Mouse (Mus musculus): Measurements from ENCODE around the gene Mrpl17.

The Mrpl17 gene

DNA sequence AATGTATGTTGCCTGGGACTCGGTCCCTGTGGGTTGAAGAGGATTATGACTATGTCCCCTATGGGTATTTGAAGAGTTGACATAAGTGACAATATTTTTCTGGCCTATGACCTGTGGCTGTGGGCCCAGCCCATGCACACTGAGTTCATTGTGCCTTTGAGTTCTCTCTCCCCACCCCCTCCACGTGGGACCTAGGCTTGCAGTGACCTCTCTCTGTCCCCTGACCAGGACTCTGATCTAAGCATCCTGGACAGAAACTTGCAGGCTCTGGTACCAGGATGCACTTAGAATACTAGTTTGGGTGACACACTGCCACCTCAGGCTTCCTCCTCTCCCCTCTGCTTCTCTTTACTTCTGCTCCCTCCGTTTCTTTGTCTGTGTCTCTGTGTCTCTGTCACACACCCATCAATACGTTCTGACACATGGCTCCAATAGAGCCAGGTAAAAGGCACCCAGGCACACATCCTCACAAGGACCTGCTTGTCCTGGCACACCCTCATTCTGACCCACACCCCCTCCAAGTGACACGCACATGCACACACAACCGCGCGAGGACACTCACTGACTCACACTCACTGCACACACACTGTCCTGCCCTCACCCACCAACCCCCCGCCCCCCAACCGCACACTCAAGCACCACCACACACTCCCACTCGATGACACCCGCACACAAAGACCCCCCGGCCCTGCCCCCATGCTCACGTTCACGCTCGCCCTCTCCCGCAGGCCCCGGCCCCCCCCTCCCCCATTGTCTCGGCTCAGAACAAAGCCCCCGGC, 24.2 kb downstream of the Mrpl17 start:
- no peak for DNase-seq (ENCODE audit: low spot score)

GRCm38 (mm10) chr7:105784556-105784955, 26.3 kb downstream of the Mrpl17 start:
- no peak for DNase-seq (ENCODE audit: low spot score)

GRCm38 (mm10) chr7:105783861-105784260, 27.0 kb downstream of the Mrpl17 start:
- no peak for DNase-seq (ENCODE audit: low spot score)

DNA sequence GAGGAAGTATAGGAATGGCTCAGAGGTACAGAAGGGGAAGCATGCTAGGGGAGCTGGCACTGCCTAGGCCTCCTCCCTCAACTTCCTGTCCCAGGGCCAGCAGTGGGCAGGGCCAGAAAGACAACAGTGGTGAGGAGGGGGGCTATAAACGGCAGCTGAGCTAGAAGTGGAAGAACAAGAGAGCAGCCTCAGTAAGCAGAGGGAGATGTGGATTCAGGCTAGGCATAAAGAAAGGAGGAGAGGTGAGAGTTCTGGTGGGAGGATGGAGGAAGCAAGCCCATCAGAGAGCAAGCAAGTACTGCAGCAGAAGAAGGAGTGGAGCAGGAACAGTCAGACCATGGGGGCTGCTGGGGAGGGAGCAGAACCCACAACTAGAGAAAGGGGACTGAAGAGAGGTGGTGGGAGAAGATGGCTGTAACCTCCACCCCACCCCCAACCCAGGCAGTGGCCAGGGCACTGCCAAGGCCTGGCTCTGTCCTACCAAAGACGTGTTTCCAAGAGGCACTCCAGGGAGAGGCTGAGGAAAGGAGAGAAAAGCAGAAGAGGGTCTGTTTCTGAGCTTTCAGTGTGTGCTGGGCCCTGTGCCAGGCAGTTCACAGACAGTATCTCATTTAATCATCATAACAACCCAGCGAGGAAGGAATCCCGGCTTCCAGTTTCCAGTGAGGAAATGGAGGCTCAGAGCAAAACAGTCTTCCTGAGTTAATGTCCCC, 32.2 kb downstream of the Mrpl17 start:
- DNase-seq (ENCODE audit: low spot score), result peak; percentile 54

- DNase-seq (ENCODE audit: low spot score), result peak; percentile 48
Measured at GRCm38 (mm10) chr7:105777797-105778552, 32.9 kb downstream of the Mrpl17 start.

- no peak for DNase-seq (ENCODE audit: low spot score)
Measured at GRCm38 (mm10) chr7:105777316-105777715, 33.6 kb downstream of the Mrpl17 start.

DNA sequence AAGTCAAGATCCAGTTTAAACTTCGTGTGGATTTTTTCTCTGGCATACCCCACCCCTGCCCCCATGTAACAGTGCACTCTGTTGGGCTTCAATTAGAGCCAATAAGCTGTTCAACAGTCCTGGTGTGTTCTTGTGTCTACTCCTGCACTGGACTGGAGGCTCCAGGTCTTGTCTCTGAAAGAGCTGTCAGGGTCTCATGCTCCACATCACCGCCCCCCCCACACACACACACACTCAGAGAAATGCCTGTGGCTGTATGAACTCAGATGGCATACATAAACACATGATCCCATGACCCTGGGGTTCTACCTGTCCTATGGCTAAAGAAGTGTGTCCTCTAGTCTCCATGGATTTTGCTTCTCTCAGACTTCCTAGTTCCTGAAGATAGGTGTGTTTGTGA, 34.9 kb downstream of the Mrpl17 start:
- no peak for DNase-seq (ENCODE audit: low spot score)

DNA sequence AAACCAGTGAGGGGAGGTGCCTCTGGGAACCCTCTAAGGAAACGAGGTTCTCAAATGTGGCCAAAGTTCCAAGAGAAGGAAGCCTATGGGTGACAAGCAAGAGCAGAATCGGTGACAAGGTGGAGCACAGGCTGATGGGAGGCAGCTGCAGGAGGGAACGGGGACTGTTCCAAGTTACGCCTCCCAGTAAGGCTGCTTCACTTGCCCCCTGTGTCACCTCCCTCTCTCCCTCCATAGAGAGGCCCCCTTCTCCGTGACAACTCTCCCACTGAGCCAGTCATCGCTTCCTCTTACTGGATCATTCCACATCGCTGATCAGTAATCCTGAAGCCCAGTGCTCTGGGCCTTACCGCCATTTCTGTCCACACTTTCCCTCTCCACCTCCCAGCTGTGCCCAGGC, 36.2 kb downstream of the Mrpl17 start:
- DNase-seq (ENCODE audit: low spot score), result no peak

- no peak for DNase-seq (ENCODE audit: low spot score)
Measured at GRCm38 (mm10) chr7:105773041-105773440, 37.9 kb downstream of the Mrpl17 start.

GRCm38 (mm10) chr7:105772331-105772730, 38.6 kb downstream of the Mrpl17 start:
- DNase-seq (ENCODE audit: low spot score), result no peak

DNA sequence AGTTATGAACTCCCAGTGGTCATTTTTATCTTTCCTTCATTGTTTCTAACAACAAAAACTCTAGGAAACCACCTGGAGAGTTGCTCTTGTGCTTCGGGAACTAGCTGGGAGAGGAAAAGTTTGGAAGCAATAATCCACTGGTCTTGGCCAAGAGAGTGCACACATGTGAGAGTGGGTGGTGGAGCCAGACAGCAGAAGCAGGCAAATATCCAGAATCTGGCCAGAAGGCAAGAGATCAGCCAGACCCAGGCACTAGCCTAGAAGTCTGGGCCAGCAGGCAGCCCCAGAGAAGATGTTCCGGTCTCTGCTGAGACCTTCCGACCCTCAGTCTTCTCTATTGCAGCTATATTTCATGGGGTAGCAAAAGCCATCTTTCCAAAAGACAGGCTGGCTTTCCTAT, 40.9 kb downstream of the Mrpl17 start:
- DNase-seq (ENCODE audit: low spot score), result no peak

DNA sequence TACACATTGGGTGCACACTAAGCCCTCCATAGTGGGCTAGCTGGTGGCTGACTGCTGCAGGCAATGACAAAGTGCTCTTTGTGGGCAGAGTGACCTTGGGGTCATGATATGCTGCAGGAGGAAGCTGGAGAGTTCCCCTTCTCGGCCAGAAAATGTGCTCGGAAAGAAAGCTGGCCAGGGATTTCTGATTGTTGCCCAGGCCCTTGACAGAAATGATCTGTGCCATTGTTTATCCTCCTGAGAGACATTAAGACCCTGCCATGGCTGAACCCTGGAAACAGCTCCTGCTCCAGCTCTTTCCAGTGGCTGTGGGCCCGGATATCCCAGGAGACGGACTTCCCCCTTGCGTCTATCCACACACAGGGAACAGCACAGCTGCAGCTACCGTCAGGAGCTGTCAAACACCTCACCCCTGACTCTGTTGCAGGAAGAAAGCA, 43.2 kb downstream of the Mrpl17 start:
- DNase-seq (ENCODE audit: low spot score), result no peak

DNA sequence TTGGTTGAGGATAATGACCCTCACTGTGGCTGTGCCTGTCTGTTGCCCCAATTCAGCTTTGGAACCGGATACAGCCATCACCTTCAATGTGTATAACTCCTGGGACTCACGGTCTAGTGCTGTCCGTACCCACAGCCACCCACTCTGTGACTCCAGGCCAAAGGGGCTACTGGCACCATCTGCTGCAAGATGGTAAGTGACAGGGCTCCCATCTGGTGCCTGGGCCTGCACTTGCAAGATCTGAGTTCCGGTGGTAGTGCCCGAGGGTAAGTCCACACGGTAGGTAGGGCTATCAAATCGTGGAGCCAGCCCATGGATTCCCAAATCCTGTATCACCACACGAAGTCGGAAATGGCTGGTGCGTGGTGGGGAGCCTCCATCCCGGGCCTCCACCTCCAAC, 46.6 kb downstream of the Mrpl17 start:
- DNase-seq (ENCODE audit: low spot score), result no peak

DNA sequence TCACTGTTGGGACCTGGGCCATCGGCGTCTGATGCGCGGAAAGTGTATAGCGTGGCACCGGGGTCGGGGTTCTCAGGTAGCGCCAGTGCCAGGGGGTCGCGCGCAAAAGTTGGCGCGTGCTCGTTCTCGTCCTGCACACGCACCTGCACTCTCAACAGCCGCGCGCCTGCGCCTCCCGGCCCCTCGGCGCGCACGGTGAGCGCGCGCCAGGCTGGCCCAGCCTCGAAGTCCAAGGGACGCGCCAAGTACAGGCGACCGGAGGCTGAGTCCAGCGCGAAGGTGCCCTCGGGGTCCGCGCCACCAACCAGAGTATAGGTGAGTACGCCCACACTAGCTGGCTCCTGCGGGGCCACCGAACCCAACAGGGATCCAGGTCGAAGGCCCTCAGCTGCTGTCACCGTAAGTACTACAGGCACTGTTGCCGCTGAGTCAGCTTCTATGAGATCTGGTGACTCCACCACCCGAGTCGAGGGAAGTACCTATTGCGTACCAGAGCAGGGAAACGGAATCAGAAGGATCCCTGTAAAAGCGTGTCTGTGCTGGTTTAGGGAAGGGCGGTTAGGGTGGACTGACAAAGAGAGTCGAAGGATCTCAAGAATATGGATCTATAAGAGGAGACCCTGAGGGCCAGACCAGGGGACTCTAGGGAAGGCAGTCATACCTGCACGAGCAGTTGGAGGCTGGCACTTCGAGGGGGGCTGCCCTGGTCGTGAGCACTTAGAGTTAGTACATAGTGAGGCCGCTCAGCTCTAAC, 48.2 kb downstream of the Mrpl17 start:
- no peak for DNase-seq (ENCODE audit: low spot score)

DNA sequence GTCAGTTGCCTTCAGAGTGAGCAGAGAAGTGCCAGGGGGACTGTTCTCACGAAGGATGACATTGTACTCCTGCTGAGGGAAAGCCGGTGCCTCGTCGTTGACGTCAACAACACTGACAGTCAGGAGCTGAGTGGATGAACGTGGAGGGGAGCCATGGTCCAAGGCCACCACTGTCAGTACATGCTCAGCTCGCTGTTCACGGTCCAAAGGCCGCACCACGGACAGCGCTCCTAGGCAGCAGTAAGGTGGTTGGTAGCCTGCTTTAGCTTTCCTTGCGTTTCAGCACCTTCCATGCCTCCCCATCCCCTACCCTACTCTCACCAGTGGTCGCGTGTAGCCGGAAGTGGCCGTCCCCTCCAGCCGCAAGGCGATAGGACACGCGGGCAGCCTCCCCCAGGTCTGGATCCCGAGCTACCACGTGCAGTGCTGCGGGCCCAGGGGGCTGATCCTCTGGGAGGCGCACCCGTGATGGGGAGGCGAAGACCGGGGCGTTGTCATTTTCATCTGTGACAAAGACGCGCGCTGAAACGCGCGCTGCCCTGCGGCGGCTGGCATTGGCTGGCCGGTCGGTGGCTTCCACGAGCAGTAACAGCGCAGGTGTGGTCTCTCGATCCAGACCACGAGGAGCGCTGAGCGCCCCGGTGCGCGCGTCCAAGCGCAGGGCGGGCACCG, 49.0 kb downstream of the Mrpl17 start:
- no peak for DNase-seq (ENCODE audit: low spot score)

DNA sequence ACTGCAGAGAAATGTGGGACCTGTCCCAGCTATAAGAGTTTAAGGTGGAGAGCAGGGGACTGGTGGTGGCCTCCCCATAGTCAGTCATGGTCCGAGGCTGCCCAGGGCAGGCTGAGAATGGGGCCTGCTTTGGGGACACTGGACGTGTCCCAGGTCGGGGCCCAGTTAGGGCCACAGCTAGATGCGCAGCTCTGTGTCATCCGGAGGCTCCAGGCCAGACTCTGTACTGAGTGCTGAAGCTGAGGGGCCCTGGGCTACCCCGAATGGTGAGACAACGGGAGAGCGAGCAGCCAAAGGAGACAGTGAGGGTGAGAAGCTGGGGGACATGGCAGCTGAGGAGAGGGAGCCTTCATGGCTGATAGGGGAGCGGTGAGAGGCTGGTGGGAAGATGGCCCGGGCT, 57.6 kb downstream of the Mrpl17 start:
- DNase-seq (ENCODE audit: low spot score), result no peak

All from testis, postnatal 10 days (tissue).